Mouse (Mus musculus) CH12.LX (cell line): Measurements from ENCODE around the gene Ppp1r14b. TPM values are rescaled to one million over a fixed set of nuclear protein-coding genes. Genes with fewer than 3 reads are reported as not detected.

Experiments used
- DNase-seq: peaks from one replicate; pipeline ENCODE4 v3.0.0-alpha.2; 2013; ENCODE audit errors: extremely low read depth
- H3K27ac ChIP-seq: 2 replicates; pipeline ENCODE4 v1.5.1; 2012; ENCODE audit warnings: low read depth, mild to moderate bottlenecking, control low read depth, moderate library complexity; ENCODE audit not compliant: insufficient read depth
- H3K27me3 ChIP-seq: replicated peaks from 2 replicates; pipeline ENCODE3; 2012; ENCODE audit warnings: inconsistent platforms
- H3K36me3 ChIP-seq, 2 experiments: replicated peaks in 1 of 2; 2 replicates each; pipeline versions ENCODE3 to v1.6.1; 2012; ENCODE audit warnings: inconsistent platforms in 1 of 2, low read length in 1 of 2, mild to moderate bottlenecking in 1 of 2, mixed read lengths in 1 of 2, moderate library complexity in 1 of 2; ENCODE audit not compliant: control insufficient read depth in 1 of 2, insufficient read depth in 1 of 2
- H3K4me1 ChIP-seq, 2 experiments: 2 replicates each; pipeline ENCODE4 v1.6.1; 2012; ENCODE audit warnings: inconsistent platforms in 1 of 2, moderate library complexity in 1 of 2; ENCODE audit not compliant: insufficient read depth in 2 of 2, control insufficient read depth in 1 of 2
- H3K4me2 ChIP-seq: 2 replicates; pipeline ENCODE4 v1.6.1; 2012; ENCODE audit warnings: low read depth, mild to moderate bottlenecking, control low read depth; ENCODE audit not compliant: poor library complexity, insufficient read depth, severe bottlenecking
- H3K4me3 ChIP-seq, 3 experiments: fragments of 150-350 bp in 1 of 3; sonication (generic) in 1 of 3; replicated peaks in 1 of 3; 2 replicates each; pipeline versions ENCODE3 to v1.5.1; 2011 to 2012; ENCODE audit warnings: low read depth in 2 of 3, low read length in 2 of 3, mild to moderate bottlenecking in 2 of 3, moderate library complexity in 2 of 3, control low read depth in 1 of 3, improper control_type of control experiment in 1 of 3, inconsistent platforms in 1 of 3, mixed read lengths in 1 of 3; ENCODE audit not compliant: poor library complexity in 1 of 3
- H3K79me2 ChIP-seq: replicated peaks from 2 replicates; pipeline ENCODE4 v1.6.1; 2012; ENCODE audit warnings: mild to moderate bottlenecking, moderate library complexity; ENCODE audit not compliant: control insufficient read depth, poor library complexity, insufficient read depth, severe bottlenecking; ENCODE audit errors: extremely low read depth
- H3K9ac ChIP-seq: 2 replicates; pipeline ENCODE4 v1.6.1; 2012; ENCODE audit warnings: low read depth, mild to moderate bottlenecking, control low read depth, moderate library complexity; ENCODE audit not compliant: insufficient read depth
- H3K9me3 ChIP-seq: replicated peaks from 2 replicates; pipeline ENCODE3; 2012; ENCODE audit warnings: low read length, inconsistent platforms, mixed read lengths
- BHLHE40 ChIP-seq: IDR thresholded peaks from 2 replicates; pipeline ENCODE4 v1.6.1; 2011; ENCODE audit warnings: mild to moderate bottlenecking, low read depth, low read length, improper control_type of control experiment
- CHD1 ChIP-seq: IDR thresholded peaks from 2 replicates; pipeline ENCODE4 v1.6.1; 2012; ENCODE audit warnings: low read depth, low read length, improper control_type of control experiment, inconsistent platforms
- E2F4 ChIP-seq: IDR thresholded peaks from 2 replicates; pipeline ENCODE4 v1.6.1; 2011; ENCODE audit warnings: low read depth, low read length, improper control_type of control experiment; ENCODE audit not compliant: insufficient replicate concordance
- GABPA ChIP-seq: IDR thresholded peaks from 2 replicates; pipeline ENCODE4 v1.6.1; 2012; ENCODE audit warnings: low read depth, low read length, improper control_type of control experiment, inconsistent platforms; ENCODE audit not compliant: insufficient replicate concordance
- JUN ChIP-seq: IDR thresholded peaks from 2 replicates; pipeline ENCODE4 v1.6.1; 2011; ENCODE audit warnings: low read depth, mild to moderate bottlenecking, low read length, improper control_type of control experiment, moderate library complexity; ENCODE audit not compliant: insufficient read depth
- JUND ChIP-seq: conservative IDR thresholded peaks from 2 replicates; pipeline ENCODE4 v1.6.1; 2011; ENCODE audit warnings: low read depth, low read length, improper control_type of control experiment
- MEF2A ChIP-seq: IDR thresholded peaks from 2 replicates; pipeline ENCODE4 v1.6.1; 2014; ENCODE audit warnings: low read depth, mild to moderate bottlenecking, inconsistent platforms, low read length, improper control_type of control experiment, borderline replicate concordance
- MXI1 ChIP-seq: IDR thresholded peaks from 2 replicates; pipeline ENCODE4 v1.6.1; 2011; ENCODE audit warnings: mild to moderate bottlenecking, low read depth, low read length, improper control_type of control experiment
- MYC ChIP-seq: IDR thresholded peaks from 2 replicates; pipeline ENCODE4 v1.6.1; 2011; ENCODE audit warnings: low read depth, mild to moderate bottlenecking, improper control_type of control experiment, low read length
- USF1 ChIP-seq: IDR thresholded peaks from 2 replicates; pipeline ENCODE4 v1.6.1; 2014; ENCODE audit warnings: low read depth, mild to moderate bottlenecking, inconsistent platforms, low read length, improper control_type of control experiment
- ZC3H11A ChIP-seq: IDR thresholded peaks from 2 replicates; pipeline ENCODE4 v1.6.1; 2012; ENCODE audit warnings: low read depth, mild to moderate bottlenecking, inconsistent platforms, low read length, improper control_type of control experiment
- ZNF384 ChIP-seq: IDR thresholded peaks from 2 replicates; pipeline ENCODE4 v1.6.1; 2012; ENCODE audit warnings: low read depth, low read length, improper control_type of control experiment, inconsistent platforms
- dilution Hi-C: fragments of 300-500 bp; cut with MboI; formaldehyde crosslinking; loops from 2 replicates; pipeline ENCODE4 v1.14.3; 2020; ENCODE audit warnings: low sequenced_read_pairs; ENCODE audit not compliant: extremely low pct_unique_long_range_greater_than_20kb, extremely low pct_ligation_motif_present
- in situ Hi-C: fragments of 300-500 bp; cut with MboI; formaldehyde crosslinking; loops from 3 replicates; pipeline ENCODE4 v1.14.3; 2019; ENCODE audit warnings: low sequenced_read_pairs, low pct_ligation_motif_present, low pct_unique_long_range_greater_than_20kb, mixed read lengths
- polyA plus RNA-seq: library from polyadenylated mRNA; unstranded; fragments of >175 nt; gene quantifications from 2 replicates; pipeline ENCODE4 v1.2.1, GENCODE M21; 2012; ENCODE audit warnings: low read depth; ENCODE audit not compliant: insufficient read length
- total RNA-seq, 2 experiments: library from RNA; depleted of rRNA; stranded (reverse); fragments of 300-350 nt in 1 of 2; fragments of >200 nt in 1 of 2; gene quantifications; 2 replicates each; pipeline ENCODE4 v1.2.3; 2012 to 2014

Ppp1r14b gene
- total and polyA plus RNA-seq, 3 experiments, result 167 to 256 (median 241) TPM

GRCm38 (mm10) chr19:6975537-6976521, 1.1 kb downstream of the Ppp1r14b start, which contains the start of gene Plcb3 (continued):
- TF ChIP-seq USF1 (no peak), E2F4 (no peak), MEF2A (no peak), JUND (no peak), MYC (no peak), GABPA (no peak), JUN (no peak), CHD1 (no peak)

- Histone ChIP-seq H3K27me3 (no peaks in the 10 kb centered on the region), H3K36me3 (peaks cover 18 to 38% of the 10 kb centered on the region in 2 experiments), H3K79me2 (peaks cover 29% of the 10 kb centered on the region), H3K4me2 (peak overlapping the region; percentile 69), H3K4me1 (peaks cover 15 to 49% of the 10 kb centered on the region in 2 experiments), H3K27ac (peak overlapping the region; percentile 32; the same call in 1 of the 2 replicates), H3K9me3 (no peaks in the 10 kb centered on the region), H3K4me3 (no peak overlapping the region), H3K9ac (peak overlapping the region; percentile 50; the same call in 1 of the 2 replicates)
- in situ Hi-C loops, result no loop called here
- TF ChIP-seq MXI1 (no peak), ZNF384 (no peak), ZC3H11A (no peak)
- dilution Hi-C loops, result no loop called here
- DNase-seq, result no peak
Observed at GRCm38 (mm10) chr19:6977759-6978638, 3.2 kb downstream of the Ppp1r14b start.

- Histone ChIP-seq H3K36me3 (peaks cover 20 to 42% of the 10 kb centered on the region in 2 experiments), H3K4me3 (peak overlapping the region; percentile 66 to 83 (median 68))
Observed at GRCm38 (mm10) chr19:6978639-6978974, 3.8 kb downstream of the Ppp1r14b start.

More at GRCm38 (mm10) chr19:6978639-6978974, 3.8 kb downstream of the Ppp1r14b start:
- TF ChIP-seq BHLHE40, result no peak
- no peak for DNase-seq
- in situ Hi-C loops (no loop called here), dilution Hi-C loops (no loop called here)
- peak overlapping the region; percentile 69 for H3K4me2 ChIP-seq
- no peaks in the 10 kb centered on the region for H3K27me3 ChIP-seq
- peaks cover 15 to 49% of the 10 kb centered on the region in 2 experiments for H3K4me1 ChIP-seq
- peaks cover 29% of the 10 kb centered on the region for H3K79me2 ChIP-seq
- H3K9me3 ChIP-seq, result no peaks in the 10 kb centered on the region
- peak overlapping the region; percentile 32; the same call in 1 of the 2 replicates for H3K27ac ChIP-seq
- peak overlapping the region; percentile 50; the same call in 1 of the 2 replicates for H3K9ac ChIP-seq
